Mouse (Mus musculus) left cerebral cortex, adult 9 months (tissue): ENCODE results near the gene Spsb1.

ENCODE experiments used
- DNase-seq, 2 experiments: peaks; one replicate each; pipeline ENCODE4 v3.0.0; 2022; ENCODE audit warnings: low spot score in 2 of 2

Spsb1 gene

DNA sequence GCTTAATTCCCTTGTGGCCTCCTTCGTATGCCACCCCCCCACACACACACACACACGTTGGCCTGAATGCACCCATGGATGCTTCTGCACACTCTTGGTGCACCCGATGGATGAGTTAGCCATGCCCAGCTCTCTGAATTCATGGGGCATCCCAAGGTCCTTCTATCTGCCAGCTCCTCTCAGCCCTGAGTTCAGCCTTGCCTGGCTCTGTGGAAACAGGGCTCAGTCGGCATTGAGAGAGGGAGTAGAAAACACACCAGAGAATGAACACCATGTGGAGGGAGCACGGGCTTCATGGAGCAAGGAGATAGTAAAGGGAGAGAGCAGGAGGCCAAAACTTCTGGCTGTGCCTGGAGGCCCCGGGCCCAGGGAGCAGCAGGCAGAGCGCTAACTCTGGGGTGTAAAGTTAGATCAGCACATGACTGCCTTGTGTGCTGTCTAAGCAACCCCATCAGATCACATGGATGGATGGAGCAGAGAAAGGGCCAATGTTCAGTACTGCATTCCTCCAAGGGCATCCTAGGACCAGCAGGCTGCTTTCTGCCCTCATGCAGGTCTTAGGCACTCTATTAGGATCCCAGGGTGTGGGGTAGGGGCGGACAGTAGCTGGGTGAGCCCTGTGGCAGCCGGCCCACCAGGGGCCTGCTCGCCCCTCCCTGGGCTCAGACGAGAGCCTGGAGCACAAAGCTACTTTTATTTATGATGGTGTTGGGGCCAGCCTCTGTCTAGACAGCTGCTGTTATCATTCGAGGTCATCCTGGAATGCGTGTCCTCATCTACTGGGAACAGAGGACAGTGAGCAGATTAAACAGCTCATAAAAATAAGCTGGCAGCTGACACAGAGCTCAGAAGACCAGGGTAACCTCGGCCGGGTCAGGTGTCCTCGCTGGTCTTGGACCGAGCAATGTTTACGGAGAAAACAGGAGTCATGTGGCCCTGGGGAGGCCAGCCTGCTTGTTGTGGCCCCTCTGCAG lies 68.3 kb downstream of the Spsb1 start:
- DNase-seq: peak in 1 of 2 experiments; percentile 30

DNA sequence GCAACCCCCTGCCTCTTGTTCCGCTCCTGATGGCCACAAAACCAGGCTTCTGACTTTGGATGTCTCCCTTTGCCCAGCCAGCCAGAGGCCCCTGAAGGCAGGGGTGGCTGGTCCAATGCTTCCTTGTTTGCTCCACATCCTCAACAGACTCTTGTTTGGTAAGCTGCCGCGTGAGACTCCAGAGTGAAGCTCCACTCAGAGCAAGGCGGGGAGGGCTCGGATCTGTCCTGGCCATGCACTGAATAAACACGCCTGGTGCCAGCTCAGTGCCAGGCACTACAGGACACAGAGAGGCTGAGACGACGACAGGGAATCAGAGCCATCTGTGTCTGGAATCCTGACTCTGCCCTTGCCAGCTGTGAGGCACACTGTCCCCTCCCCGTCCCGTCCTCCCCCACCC lies 70.9 kb downstream of the Spsb1 start:
- DNase-seq: peak; percentile 70 to 73

DNA sequence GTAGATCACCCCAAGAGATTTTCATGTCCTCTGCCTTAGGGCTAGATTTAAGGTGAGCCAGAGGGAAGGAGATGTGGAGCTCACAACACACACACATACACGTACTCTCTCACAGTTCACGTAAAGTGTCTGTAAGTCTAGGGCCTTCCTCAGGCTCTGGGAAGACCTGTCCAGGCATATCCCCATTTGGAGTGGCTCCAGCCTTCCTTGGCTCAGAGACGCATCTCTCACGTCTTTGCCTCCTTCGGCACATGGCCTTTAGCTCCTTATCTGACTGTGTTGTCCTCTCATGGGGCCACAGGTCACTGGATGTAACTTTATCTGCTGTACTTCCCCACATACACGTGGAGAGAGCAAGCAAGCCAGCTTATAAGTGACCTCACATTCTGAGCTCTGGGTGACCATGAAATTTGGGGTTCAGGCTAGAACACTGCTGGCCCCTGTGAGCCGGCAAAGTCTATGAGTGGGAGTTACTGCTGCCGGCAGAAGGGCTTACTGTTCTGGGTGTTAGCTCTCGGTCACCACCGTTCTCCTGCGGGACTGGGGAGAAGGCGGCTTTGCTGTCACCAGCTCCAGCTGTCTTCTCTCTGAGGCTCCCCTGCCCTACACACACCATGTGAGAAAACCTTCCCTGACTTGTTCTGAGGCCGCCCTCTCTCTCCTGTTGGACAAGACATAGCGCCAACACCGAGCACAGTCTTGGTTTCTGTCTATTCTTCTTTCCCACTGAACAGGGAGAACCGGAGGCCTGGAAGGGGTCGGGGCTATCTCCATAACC lies 72.5 kb downstream of the Spsb1 start:
- DNase-seq: no peak

DNA sequence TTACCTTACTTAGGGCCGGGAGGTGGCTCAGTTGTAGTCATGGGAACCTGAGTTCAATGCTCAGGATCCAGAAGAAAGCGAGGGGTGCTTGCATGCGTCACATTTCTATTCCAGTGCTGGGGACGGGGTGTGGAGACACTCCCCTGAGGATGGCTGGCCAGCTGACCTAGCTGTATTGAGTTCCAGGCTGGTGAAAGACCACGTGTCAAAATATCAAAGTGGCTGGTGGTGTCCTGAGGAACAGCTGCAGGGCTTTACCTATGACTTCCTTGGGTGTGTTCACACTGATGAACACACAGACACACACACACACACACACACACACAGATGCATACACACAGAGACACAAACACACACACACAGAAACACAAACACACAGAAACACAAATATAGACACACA lies 73.9 kb downstream of the Spsb1 start:
- no peak for DNase-seq

DNA sequence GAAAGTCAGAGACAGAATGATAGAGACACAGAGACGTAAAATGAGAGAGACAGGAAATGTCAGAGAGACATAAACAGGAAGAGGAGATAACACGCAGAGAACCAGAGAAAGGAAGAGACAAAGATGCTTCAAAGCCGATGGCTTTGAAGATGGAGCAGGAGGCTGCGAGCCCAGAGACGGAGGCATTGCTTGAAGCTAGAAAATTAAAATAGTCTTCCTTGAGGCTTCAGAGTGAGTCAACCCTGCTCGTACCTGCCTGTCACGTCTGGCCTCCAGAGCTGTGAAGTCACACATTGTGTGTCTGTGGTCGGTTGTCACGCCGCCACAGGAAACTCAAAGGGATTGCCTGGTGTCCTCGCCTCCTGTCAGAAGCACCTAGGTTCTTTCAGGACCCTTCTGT lies 74.9 kb downstream of the Spsb1 start:
- DNase-seq: no peak

DNA sequence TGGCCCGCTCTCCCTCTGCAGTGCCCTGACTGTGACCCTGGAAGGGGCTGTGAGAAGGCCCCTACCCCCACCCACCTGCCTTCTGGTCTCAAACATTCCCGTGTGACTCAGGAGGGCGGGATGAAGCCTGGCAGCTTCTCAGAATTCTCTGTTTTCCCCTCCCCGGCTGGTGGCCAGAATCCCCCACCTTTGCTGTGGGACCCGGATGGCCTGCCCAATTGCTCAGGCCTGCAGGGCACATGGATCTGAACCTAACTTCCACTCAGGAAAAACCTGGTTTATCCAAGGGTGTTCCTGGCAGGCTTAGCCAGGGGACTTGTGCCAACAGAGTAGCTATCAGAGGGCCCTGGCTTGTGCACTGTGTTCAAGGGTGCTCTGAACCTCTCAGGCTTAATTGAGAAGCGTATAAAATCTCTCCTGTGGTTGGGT lies 76.8 kb downstream of the Spsb1 start:
- no peak for DNase-seq

DNA sequence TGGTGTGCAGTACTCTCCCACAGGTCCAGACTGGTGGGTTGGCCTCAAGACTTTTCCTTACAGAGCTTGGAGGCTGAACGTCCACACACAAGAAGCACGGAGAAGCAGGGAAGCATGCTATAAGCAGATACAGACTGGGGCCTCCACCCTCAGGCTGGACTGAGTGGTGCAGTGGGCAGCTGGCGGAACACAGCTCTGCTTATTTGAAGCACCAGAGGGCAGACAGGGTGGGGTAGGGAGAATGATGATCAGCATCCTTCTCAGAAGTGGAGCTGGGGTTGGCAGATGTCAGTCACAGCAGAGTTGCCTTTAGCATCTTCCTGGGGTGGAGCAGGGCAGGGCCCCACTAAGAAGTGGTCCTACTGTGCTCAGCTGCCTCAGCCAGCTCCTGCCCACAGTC lies 77.6 kb downstream of the Spsb1 start:
- no peak for DNase-seq

DNA sequence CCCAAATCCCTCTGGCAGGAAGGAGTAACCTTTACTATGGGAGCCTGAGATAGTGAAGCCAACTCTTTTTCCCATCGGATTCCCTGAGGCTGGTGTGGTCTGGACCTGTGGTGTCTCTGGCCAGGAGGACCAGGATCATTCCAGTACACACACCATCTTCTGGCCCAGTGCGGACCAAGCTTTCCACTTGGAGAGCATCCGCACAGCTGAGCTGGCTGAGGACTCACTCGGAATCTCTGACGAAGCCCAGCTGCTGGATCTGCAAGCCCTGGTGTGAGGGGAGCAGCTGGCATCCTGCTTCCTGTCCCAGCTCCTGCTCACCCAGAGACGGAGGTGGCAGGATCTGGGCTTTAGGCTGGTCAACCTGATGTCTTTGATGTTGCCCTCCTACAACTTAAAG lies 78.1 kb downstream of the Spsb1 start:
- DNase-seq: no peak

DNA sequence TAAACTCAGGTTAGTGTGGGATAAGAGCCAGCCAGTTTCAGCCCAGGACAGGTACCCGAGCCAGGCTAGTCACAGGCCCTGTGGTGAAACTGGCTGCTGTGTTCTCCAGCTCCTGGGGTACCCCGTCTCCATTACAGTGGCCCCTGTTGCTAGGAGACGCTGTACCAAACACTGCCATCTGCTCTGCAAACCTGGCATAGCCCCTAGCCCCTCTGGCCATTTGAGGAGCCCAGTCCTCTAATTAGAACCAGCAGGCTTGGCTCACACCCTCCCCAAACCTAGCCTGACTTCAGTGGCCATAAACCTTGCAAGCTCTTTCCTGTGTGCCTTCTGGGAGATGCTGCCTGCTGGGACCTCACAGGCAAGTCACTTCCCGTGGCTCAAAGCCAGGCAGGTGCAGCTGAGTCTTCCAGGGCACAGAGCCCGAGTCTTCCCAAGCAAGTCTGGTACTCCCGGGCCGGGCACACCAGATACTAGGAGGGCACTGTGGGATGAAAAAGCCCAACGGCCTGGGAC lies 78.8 kb downstream of the Spsb1 start:
- no peak for DNase-seq

DNA sequence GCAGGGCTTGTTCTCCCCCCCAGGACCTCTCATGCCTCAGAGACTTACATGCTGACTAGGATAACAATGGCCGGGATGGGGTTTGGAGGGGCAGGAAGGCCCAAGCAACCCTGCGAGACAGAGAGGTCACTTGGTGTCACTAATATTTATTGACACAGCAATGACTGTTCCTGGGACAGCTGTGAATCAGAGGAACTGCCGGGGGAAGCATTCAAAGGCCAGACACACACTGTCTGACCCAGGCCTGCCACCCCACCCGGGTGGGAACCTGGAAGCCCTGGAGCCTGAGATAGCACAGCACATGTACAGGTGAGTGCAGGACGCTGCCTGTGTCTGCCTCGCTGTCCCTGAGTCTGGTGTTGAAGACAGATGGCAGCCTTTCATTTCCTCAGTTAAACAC lies 79.5 kb downstream of the Spsb1 start:
- no peak for DNase-seq

DNA sequence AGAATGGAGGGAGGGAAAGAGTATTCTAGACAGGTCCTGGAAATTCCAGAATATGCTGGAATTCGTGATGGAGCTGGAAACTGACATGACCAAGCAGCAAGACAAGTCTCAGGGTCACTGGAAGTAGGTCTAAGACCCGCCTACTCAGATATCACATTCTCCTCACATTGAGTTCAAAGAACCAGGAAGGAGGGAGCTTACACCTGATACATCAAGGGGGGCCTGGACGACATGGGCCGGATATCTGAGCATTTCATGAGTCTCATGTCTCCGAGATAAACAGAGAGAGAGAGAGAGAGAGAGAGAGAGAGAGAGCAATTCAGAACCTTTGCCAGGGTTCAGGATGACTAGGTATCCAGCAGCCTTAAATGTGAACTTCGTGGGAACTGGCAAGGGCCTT lies 82.6 kb downstream of the Spsb1 start:
- DNase-seq: no peak

DNA sequence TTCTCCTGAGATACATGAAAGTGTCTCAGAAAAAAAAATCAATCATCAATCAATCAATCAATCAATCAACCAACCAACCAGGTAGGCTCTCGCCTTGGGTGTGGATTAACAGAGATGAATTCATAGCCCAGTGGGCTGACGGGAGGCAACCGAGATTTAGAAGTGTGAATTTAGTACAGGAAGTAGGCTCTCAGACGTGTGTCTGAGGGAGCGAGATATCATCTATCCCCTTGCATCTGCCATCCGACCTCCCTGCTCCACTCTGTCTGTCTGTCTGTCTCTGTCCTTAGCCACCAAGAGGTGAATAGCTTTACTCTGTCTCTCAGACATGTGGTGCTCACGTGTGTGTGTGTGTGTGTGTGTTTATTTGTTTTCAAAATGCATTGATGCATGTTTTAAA lies 83.3 kb downstream of the Spsb1 start:
- no peak for DNase-seq

DNA sequence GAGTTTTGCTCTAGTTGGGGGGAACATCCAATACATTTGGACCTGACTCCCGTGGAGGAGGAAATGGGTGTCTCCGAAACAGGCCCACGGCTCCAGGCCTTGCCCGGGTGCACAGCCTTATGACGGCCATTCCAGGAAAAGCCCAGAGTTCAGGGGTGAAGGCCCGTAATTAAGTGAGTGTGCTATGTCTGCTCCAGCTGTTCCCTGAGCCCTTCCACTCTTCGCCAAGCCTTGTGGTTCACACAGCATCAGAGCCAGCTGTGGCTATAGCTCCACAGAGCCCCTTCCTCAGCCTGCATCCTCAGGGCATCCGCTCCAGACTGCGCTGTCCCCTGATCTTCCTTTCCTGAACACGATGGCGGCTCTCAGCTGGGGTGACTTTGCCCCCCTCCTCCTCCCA lies 83.8 kb downstream of the Spsb1 start:
- no peak for DNase-seq

DNA sequence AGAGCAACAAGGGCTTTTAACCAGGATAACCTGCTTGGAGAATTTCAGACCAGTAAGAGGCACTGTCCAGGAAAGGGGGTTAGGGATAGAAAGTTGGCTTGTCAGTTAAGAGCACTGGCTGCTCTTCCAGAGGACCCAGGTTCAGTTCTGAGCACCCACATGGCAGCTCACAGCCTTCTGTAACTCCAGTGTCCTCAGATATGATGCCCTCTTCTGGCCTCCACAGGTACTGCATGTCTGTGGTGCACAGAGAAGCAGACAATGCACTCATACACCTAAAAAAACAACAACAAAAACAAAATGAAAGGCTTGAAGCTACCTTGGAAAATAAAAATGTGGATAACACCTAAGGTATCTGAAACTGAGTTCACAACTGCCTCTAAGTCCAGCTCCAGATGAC lies 84.4 kb downstream of the Spsb1 start:
- DNase-seq: no peak

DNA sequence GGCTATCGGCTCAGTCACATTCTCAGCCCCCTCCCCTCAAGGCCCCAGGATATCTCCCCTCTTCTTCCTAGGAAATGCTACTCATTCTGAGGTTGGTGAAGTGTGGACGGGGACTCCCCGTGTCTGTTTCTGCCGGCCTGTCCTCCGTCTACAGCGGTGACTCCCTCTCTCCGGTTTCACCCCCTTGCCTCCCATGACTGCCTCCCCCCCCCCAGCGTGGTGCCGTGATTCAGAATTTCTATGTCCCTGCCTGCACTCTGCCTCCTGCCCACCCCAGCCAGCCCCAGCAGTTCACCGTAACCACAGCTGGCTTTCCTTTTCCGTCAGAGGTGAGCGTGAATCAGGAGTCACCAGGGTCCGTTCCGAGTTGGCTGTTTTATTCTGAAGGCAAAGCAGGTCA lies 86.1 kb downstream of the Spsb1 start:
- no peak for DNase-seq

DNA sequence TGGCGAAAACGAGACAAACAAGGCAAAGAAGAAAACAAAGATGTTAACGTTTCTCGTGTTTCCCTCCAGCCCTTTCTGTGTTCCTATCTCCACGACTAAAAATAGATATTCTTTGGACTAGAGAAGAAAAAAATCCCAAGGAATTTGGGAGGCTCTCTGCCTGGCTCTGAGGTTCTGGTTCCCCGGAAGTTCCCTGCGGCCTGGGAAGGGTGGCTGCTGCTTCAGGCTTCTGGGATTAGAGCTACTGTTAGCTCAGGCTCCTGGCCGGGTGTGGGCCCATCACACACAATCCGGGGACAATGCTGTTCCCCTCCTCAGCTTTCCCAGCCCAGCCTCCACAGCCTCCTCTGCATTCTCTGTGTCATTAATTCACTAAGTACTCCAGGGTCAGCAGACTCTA lies 86.8 kb downstream of the Spsb1 start:
- DNase-seq: no peak

DNA sequence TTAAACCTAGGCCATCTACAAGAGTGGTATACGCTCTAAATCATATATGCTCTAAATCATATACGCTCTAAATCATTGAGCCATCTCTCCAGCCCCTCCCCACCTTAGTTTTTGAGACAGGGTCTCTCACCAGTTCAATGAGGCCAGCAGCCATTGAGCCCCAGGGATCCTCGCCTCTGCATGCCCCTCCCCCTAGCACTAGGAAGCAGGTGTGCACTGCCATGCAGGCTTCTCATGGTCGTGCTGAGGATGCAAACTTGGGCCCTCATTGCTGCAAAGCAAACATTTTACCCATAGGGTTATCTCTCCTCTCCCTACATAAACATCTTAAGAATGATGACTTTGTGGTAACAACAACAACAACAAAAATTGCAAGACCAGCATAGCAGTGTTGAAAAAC lies 87.5 kb downstream of the Spsb1 start:
- DNase-seq: no peak

DNA sequence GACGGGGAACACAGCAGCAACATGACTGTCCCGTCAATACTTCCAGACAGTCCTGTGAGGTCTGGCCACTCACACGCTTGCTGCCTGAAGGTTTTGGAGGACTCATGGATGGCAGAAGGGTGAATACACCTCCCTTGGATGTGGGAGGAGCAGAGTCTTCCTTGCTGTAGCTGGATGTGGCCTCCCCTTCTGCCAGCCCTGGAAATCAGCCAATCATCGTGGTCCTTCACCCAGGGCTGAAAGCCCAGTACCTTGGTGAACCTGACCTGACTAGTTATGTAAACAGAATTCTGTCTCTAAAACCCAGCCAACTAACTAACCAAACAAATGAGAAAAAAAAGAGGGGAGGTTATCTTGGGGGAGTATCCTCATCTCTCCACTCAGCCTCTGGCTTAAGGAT lies 90.4 kb downstream of the Spsb1 start:
- DNase-seq: no peak

DNA sequence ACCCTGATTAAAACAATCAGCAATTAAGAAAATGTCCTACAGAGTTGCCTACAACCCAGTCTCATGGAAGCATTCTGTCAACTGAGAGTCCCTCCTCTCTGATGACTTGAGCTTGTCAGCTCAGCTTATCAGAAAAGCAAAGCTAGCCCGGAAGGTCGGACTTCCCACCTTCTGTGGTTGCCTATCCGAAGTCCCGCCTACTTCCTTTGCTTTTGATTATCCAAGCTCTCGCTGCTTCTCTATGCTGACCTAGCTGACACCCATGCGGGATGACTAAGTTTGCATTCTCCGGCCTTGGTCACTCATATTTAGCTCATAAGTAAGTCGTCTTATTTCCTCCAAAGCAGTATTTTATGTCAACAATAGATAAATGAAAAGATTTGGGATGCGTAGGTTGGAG lies 91.3 kb downstream of the Spsb1 start:
- DNase-seq: no peak

DNA sequence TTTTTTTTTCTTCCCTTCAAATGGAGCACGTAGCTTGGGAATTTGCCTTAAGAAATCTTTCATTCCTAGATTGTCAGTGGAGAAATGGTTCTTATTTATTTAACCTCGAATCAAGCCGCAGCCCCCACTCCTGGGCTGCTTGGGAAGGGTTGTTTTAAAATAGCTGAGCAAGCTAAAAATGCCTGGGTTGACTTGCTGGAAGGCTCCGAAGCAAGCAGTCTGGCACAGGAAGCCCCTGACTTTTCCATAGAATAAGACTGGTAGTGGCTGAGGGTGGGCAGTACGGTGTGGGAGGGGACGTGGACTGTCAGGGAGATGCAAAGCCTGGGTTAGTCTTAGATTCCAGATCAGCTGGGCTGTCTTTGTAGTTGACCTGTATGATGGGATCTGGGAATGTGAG lies 94.5 kb downstream of the Spsb1 start:
- no peak for DNase-seq

DNA sequence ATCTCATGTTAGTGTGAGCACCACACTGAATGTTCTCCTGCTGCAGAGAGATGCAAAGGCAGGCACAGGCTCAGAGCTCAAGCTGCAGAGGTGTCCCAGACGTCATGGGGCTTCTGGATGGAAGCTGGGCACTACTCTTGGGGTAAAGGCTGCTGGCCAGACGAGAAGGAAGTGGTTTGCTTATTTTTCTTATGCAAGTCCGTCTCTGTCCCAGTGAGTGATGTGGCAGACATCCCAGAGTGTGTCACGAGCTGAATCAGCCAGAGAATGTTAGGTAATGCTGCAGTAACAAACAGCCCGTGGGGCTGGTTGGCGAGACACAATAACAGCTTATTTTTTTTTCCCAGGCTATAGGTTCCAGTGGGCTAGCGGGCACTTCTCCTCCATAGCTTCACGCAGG lies 96.3 kb downstream of the Spsb1 start:
- no peak for DNase-seq

DNA sequence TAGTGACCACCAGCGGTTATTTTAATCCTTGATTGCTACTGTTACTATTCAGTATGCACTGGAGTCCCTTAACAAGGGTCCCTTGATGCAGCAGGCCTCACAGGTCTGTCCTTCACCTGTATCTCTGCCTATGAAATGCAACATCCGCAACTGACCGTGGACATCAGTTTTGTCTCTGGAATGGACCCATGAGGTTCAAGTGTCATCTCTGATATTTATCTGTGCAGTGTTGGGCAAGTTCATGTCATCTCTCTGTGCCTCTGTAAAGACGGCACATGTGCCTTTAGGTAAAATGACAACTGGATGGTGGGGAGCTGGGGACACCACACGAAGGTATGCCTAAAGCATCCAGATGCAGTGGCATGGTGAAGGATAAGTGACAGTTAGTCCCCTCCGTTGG lies 96.7 kb downstream of the Spsb1 start:
- DNase-seq: no peak

DNA sequence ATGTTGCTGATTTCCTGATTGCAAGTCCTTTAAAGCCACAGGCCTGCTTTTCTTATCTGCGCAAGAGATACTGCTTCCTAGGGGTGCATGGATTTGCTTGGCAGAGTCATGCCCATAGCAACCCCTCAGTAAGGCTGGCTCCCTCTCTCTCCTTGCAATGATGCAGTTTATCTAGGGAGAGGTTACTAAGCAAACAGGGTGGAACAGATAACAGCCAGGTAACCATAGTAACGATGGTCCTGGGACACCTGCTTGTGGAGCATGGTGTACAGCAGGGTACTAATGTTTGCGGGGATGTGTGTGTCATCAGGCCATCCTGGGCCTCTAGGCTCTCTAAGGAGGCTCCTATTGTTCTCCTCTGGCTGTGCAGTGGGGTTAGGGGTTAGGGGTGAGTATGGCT lies 97.2 kb downstream of the Spsb1 start:
- DNase-seq: no peak
